Mouse (Mus musculus) cerebellum, postnatal 14 days (tissue): ENCODE data around the gene Tmem212.
A peak's percentile ranks its signal among the peaks of the same experiment; 100 is the strongest.

Source experiments
- DNase-seq, 2 experiments: peaks; one replicate each; pipeline ENCODE4 v3.0.0; 2021; ENCODE audit warnings: mixed read lengths in 2 of 2

Tmem212 gene

DNA sequence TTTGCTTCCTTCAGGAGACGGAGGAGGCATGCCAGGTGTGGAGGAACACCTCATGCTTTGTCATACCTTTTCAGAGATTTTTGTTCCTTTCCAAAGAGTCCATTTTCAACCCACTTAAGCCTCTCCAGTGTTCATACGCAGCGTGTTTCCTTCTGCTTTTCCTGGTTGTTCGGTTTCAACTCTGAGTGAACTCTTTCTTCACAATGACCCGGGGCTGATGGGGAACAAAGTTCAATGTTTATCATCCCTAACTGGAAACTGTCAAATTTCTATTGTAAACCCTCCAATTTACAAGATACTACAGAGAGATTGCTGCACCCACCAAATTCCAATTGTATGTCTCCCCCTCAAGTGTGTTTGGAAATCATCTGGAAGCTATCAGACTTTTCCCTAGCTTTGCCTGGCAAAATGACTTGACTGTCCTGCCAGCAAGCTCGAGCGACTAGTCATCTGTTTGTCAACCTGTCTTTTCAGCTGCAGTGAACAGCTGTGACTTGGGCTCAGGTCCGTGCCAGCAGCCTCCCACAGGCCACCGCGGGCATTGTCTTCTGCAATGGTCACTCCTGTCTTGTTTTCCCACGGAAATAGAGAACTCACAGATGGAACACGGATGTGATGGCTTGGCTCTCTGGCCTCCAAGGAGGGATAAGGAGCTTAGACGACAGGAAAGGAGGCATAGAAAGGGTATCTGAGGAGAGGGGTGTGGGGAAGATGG, 3.0 kb upstream of the Tmem212 start:
- peak; percentile 13 to 37 for DNase-seq

DNA sequence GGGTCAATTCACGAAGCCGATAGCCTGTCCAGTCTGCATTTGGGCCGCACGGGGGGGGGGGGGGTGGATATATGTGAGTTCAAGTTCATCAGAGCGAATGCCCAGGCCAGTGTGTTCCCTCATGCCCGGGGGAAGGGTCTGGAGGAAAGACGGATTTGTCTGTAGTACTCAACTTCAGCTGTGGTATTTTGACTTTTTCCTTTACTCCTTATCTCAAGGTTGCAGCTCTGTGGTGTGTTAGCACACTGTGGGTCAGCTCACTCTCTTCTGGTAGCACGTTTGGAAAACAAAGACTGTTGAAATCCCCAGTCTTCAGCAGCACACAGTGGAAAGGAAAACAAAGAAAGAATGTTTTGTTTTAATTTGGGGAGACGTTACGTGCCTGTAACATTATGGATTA, 2.0 kb upstream of the Tmem212 start:
- no peak for DNase-seq

DNA sequence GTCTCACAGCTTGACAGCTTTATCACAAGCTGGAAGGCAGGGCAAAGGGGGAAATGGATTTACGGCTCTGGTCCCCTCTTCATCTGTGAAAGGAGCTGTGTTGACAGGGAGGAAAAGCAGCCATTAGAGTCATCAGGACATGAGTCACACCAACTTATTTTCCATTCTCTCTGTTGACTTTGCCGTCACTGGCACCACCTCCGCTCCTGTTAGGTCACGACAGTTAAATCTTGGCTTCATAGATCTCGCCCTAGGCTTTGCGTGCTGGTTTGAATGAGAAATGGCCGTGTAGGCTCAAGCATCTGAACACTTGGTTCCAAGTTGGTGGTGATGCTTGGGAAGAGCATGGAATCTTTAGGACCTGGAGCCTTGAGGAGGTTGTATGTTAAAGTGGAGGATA, 9.6 kb downstream of the Tmem212 start:
- no peak for DNase-seq

DNA sequence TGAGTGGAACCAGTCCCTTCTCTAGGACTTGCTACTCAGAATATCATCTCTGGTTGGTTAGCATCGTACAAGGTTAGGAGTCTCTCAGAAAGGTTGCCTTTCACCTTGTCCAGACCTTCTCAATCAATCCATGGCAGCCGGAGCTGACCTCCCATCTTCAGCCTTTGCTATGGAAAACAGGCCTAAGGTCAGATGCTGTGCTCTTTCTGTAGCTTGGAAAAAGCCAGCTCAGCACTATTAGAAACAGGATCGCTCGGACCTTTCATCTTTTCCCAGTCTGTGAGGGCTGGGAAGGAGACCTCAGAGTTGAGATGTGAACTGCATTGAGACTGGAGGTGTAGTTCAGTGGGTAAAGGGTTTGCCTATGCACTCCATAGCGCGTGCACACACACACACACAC, 10.6 kb downstream of the Tmem212 start:
- DNase-seq = no peak

DNA sequence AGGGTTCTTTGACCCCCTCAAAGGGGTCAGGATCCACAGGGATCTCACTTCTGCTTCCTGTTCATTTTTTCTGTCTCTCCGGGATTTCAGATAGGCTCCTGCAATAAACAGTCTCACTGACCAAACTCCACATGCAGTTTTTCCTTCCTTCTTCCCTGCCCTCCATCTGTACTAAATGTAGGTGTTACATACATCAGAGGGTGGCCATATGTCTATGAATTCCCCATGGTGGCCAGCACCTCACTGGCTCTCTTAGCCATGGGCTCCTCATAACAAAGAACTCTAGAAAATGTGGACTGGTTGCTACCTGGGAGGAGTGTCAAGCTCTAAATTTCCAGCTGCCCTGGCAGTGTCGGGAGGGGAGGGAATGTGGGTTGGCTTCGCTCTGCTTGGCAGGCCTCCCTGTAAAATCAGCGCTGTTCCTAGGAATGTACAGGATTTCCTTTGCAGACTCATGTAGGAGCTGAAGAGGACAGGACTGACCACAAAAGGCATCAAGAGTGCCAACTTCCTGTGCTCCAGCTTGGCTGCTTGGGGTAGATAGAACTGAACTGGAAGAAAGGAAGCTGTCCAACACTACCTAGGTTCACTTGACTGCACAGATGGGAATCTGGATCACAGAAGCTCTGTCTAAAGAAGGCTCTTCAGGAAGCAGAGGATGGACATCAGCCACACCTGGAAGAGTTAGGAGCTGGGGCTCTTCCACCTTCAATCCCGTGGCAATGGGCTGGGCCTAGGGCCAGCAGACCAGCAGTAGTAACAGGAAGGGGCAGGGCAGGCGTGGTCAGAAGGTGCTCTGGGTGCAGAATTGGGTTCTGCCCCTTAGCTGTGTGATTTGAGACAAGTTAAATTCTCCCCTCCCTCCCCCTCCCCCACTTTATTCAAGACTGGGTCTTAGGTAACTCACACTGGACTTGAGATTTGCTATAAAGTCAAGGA, 14.0 kb downstream of the Tmem212 start:
- no peak for DNase-seq

DNA sequence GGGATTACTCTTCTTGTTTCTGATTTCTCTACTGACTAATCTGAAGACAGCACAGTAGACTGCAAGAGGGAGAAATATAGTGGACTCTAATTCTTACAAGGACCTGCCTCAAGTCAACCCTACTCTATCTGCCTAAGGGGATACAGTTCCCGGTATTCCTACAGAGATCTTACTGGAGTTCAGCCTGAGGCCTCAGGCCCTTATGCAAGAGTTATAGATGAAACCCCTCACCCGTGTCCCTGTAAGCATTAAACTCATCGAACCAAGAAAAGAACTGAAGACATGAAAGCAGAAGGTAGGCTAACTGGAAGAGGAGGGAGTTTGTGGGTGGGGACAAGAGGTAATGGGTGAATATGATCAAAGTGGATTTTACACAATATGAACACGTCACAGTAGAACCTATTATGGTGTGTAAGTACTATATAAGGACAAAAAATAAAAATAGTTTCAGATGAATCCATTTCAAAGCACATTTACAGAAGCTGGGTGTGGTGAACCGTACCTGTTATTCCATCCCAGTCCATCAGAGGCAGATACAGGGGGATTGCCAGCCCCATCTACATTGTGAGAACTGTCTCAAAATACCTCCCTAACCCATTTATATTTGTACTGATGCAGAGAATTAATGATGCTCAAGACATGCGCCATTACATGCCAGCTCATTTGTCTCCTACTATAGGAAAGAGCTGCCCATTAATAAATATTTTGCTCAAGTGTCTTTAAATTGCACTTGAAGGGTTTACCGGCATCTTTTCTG, 17.1 kb downstream of the Tmem212 start:
- no peak for DNase-seq

DNA sequence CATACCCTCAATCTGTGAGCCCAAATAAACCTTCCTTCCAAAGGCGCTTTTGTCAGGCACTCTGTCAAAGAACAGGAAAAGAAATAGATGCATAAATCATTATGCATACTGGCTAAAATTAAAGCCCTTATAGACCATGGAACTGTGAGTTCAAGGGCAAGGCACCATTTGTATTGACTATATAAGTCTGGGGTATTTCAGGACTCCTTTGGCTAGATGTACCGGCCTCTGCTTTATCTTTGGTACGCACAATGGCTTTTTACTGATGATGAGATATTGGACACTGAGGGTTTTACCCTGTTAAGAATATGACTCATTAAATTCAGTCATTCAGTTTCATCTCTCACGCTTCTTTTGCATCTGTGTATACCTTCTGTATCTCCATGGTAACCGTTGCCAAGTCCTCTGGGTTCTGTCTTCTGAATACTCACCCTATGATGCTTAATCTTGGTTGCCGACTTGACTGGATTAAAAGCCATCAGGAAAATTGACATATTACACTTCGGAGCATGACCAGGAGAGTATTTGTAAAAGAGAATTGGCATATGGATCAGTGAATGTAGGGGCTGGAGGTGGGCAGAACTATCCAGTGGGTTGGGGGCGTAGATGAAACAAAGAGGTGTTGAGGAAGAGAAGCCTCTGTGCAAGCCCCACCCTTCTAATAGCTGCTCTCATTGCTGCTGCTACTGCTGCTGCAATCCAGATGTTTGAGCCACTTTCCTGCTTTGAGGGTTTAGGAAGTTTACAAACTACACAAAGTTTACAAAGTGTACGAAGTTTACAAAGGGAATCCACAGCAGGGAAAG, 22.7 kb downstream of the Tmem212 start:
- DNase-seq = no peak

DNA sequence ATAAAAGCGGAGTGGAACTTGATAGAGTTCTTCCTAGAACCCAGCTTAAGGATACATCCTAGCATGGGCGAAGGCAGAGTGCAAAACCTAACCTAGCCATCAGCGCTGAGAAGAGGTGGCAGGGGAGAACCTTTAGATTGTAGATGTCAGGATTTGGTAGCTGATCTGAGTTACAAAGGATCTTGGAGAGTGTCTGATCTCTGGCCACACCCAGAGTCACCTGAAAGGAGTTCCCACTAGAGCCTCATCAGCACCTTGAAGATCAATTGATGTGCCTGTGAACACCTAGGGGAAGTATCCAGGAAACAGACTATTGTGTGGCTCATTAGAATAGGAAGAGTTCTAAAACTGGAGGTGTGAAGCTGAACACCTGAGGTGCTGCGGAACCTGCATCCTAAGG, 23.7 kb downstream of the Tmem212 start:
- no peak for DNase-seq

DNA sequence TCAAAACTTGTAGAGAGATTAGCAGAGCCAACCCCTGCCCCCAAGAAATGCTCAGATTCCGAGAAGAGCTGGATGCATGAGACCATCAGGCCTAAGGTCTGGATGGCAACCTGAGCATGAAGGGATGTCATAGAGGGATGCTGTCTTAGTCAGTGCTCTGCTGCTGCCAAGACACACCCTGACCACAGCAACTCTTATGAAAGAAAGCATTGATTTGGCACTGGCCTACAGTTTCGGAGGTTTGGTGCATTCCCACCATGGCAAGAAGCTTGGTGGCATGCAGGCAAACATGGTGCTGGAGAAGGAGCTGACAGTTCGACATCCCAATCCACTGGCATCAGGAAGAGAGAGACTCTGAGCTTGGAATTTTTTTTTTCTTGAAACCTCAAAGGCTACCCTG, 24.3 kb downstream of the Tmem212 start:
- no peak for DNase-seq

DNA sequence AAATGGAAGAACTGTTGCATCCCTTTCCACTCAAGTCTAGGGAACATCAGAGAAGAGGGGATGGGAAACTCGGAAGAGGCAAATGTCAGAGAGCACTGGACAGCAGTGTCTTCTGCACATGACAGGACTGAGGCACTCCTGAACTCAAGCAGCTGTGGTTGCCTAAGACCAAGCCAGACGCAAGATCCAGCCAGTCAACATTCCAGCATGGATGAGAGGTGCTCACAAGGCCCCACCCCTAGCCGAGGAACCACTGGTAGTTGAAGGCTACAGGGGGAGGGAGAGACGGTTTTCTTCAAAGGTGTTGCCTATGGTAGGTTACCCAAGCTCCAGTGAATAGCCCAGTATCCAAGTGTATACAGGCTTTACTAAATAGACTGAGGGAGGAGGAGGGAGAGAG, 24.8 kb downstream of the Tmem212 start:
- no peak for DNase-seq

DNA sequence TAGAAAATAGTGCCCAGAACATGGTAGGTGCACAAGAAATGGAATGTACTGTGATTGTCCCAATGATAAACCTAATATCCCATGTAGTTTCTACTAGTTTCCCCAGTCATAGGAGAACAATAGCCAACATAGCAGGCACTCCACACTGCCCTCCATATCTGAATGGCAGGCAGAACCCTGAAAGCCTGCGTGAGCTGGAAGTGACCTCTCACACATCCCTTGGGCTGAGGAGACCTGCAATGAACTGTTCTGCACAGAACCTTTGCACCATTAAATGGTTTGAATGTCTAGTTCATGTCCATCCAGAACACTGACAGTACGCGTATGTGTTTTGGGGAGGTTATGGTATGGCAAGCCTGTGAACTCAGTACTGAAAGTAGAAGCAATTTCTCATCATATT, 27.5 kb downstream of the Tmem212 start:
- DNase-seq = no peak

DNA sequence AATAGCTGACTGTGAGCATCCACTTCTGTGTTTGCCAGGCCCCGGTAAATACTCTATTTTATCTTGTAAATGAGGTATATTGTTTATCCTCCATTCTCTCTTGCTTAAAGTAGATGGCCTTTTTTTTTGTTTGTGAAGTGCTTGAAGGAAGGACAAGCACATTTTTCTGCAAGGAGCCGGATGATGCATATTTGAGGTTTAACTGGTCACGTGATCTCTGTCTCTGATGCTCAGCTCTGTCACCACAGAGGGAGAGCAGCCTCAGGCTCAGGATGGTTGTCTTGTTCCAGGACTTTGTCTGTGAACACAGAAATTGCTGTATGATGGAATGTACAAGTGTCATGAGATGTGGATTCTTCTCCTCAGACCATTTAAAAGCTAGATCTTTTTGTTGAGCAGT, 28.4 kb downstream of the Tmem212 start:
- DNase-seq = no peak

DNA sequence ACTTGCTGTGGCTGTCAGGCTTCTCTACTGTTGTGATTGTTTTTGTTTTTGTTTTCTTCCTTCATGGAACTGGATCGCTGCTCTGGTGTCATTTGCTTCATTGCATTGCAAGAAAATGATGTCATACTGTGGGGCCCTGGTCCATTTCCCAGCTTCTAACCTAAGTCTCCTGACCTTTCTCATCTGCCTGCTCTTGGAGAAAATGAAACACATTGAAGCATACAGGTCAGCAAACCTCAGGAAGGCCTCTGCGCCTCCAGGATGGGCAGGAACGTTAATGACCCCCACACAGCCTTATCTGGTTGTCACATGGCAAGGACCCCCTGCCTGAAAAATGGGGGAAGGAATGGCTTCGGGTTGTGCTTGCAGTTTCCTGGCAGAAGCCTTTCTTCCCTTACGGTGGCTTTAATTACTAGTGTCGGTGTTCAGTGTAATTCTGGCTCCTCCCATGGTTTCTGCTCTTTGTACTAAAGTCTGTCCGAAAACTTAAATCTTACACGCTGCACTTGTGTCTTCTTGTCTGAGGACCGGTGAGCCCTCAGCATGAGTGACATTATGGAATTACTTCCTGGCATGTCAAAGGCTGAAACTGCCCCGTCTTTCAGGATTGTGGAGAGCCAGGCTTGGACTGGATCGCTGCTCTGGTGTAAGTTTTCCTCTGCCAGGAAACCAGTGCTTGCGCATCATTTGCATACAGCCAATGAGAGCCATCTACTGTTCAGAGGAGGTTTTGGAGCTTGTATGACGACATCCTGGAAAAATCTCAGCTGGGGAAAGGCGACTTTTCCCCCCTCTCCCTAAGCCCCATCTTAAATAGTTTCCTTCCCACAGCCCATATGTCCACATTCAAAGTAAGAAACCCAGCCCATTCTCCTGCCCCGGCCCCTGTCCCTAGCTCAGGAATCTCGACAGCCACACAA, 33.1 kb downstream of the Tmem212 start:
- DNase-seq = peak; percentile 46 to 61

DNA sequence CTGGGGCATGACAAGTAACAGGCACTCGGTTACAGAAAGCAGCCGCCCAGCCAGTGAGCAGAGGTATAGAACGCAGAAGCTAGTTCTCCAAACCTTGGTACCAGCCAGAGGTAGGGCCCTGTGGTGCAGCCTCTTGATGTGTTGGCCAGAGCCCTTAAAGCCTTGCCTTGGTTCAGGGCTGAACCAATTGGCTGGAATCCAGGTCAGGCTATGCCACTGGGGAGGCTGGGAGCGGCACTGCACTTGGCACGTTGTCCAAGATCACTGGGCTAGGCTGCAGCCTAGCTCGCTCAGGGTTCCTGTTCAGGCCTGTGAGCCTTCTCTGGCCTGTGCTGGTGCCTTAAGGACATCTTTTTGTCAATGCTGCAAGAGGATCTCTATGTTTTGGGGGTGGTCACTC, 34.6 kb downstream of the Tmem212 start:
- DNase-seq = peak; percentile 59 to 61

DNA sequence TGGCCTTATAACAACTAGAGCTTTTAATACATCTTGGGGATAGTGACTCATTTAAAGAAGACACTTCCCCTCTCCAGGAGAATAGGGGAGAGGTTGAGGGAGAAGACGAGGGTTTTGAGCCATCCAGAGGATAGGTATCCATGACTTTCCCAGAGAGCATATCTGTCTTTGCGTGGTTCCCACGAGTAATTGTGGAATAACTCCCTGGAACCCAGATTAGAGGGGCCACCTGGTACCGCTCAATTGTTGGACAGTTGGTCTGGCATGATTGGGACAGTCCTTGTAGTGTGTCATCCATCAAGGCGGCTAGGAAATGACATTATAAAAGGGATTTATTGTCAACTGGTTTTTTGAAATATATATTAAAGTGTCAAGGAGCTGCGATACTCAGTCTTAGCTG, 35.1 kb downstream of the Tmem212 start:
- no peak for DNase-seq

DNA sequence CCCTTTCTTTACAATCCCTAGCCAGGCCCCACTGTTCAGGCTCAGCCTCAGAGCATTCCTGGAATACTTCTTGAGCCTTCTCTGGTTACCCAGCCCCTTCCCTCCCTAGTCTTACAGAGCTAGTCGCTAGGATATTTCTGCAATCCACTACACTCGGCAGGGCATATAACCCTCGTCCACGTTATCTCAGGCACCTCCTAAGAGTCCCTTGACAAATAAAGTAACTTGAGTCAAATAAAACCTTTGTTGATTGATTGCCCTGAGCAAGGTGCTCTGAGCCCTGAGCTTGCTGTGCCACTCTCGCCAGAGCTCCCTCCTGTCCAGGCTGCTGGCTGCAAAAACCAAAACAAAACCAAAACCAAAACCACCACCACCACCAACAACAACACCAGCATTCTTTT, 37.0 kb downstream of the Tmem212 start:
- DNase-seq = no peak

DNA sequence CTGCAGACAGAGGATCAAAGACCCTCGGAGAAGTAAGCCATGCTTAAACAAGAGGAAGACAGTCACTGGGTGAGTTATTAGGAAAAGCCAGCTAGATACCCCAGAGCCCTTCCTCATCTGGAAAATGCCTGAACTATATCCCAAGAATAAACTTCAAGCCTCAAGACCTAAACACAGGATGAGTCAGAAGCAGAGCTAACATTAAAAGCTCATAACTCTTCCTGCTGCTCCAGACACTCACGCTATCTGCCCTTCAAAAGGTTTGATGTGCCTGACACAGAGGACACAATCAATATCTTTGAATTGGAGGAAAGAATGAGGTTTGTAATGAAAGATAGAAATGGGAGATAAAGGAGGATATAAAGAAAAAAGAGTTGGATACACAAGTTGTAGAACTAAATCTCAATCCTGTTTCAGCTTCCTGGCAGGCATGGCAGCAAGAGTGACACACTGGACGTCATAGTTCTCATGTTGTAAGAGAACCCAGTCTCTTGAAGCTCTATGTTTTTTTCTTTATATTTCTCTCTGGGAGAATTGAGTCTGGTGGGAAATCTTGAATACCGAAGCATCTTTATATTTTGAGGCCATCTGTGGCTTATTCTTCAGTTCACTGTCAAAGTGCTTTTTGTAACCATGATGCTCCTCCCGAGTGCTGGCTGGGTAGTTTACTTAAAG, 37.6 kb downstream of the Tmem212 start:
- DNase-seq = no peak

DNA sequence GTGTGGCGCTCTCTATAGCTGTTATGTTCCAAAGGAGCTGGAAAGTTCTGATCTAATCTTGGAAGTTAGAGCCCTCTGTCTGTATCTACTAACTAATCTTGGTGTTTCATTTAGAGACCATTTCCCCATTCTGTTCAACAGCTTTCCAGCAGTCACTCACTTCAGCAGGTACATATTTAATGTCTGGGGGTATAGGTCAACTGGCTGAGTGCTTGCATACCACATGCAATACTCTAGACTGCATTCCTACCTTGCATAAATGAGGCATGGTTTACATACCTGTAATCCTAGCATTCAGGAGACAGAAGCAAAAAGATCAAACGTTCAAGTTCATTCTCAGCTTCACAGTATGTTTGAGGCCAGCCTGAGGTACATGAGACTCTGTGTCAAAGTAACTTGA, 39.9 kb downstream of the Tmem212 start:
- no peak for DNase-seq

DNA sequence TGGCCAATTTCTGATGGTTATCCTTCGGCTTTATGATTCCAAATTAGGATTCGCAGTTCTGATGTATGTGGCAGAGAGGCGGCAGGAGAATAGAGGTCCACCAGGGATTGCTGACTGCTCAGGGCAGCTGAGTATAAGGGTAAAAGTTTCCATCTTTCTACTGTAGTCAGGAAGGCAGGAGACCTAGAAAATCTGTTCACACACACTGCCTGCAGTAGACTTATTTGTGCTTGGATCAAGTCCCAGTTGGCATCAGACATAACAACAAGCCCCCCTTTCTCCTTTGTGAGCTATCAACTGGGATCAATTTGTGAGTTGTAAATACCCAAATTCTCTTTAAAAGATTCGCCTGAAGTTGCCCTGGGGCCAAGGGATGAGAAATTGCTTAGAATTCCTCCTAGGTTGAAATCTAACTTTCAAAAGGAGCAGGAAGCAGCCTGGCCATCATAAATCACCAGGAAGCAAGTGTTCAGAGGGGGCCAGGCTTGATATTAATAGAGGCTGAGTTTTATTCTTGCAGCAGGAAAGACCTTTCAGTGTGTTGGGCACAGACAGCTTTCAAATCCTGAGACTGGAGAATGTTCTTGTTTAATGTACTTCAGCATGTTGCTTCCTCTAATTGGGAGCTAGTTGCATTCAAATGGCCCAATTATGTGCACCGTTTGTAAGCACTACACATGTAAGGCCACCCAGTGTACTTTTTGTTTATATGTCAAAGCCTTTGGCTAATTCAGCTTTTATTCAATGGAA, 41.6 kb downstream of the Tmem212 start:
- no peak for DNase-seq

DNA sequence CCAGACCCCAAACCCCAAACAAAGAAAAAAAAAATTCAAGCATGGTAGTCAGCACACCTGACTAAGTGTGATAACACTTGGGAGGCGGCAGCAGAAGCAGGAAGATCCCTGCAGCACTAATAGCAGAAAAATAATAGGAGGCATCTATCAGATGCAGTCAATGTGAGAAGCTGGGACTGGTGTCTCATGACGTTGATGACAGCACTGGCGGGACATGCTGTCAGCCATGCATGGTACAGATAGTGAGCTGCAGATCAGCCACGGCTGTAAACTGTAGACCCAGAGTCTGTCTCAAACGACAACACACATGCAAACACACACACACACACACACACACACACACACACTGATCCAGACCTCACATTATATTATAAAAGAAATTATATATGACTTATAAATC, 52.9 kb downstream of the Tmem212 start:
- no peak for DNase-seq
